Mouse (Mus musculus) layer of hippocampus, postnatal 25 days (tissue): ENCODE measurements around the gene Proser1. TPM values are rescaled to one million over a fixed set of nuclear protein-coding genes. Genes with fewer than 3 reads are reported as not detected.

Source experiments
- DNase-seq, 2 experiments: peaks; one replicate each; pipeline ENCODE4 v3.0.0; 2022; ENCODE audit warnings: mixed read lengths in 2 of 2, low spot score in 1 of 2; ENCODE audit errors: extremely low spot score in 1 of 2
- total RNA-seq, 2 experiments: library from RNA; stranded (reverse); gene quantifications; 2 replicates each; pipeline ENCODE4 v1.2.3; 2021

The Proser1 gene
- 10 to 100 TPM; 21.2 to 28.3 TPM for total RNA-seq

GRCm38 (mm10) chr3:53463046-53463764 lies at the start of gene Proser1, which contains the start of gene Nhlrc3:
Proser1 (plus strand) TSS chr3:53463666.
Nhlrc3 (minus strand) TSS chr3:53463332.
- DNase-seq, result peak; percentile 93 to 98

- DNase-seq, result no peak
Measured at GRCm38 (mm10) chr3:53413959-53414358, 49.5 kb upstream of the Proser1 start.

- DNase-seq, result no peak
Measured at GRCm38 (mm10) chr3:53416036-53416506, 47.4 kb upstream of the Proser1 start.

- no peak for DNase-seq
Measured at GRCm38 (mm10) chr3:53417701-53418100, 45.8 kb upstream of the Proser1 start.

- no peak for DNase-seq
Measured at GRCm38 (mm10) chr3:53421656-53422055, 41.8 kb upstream of the Proser1 start.

GRCm38 (mm10) chr3:53422691-53423090 lies 40.8 kb upstream of the Proser1 start:
- DNase-seq, result no peak

GRCm38 (mm10) chr3:53423576-53423975 lies 39.9 kb upstream of the Proser1 start:
- no peak for DNase-seq

GRCm38 (mm10) chr3:53434610-53435009 lies 28.9 kb upstream of the Proser1 start:
- no peak for DNase-seq

GRCm38 (mm10) chr3:53436550-53436949 lies 26.9 kb upstream of the Proser1 start:
- no peak for DNase-seq

GRCm38 (mm10) chr3:53445540-53445939 lies 17.9 kb upstream of the Proser1 start:
- no peak for DNase-seq

- DNase-seq, result no peak
Measured at GRCm38 (mm10) chr3:53446801-53447200, 16.7 kb upstream of the Proser1 start.

GRCm38 (mm10) chr3:53448208-53448607 lies 15.3 kb upstream of the Proser1 start:
- peak in 1 of 2 experiments; percentile 13 for DNase-seq

GRCm38 (mm10) chr3:53450666-53451065 lies 12.8 kb upstream of the Proser1 start:
- DNase-seq, result no peak

- DNase-seq, result no peak
Measured at GRCm38 (mm10) chr3:53452351-53452750, 11.1 kb upstream of the Proser1 start.

- DNase-seq, result no peak
Measured at GRCm38 (mm10) chr3:53453346-53453745, 10.1 kb upstream of the Proser1 start.

- no peak for DNase-seq
Measured at GRCm38 (mm10) chr3:53454005-53454404, 9.5 kb upstream of the Proser1 start.

GRCm38 (mm10) chr3:53454561-53454960 lies 8.9 kb upstream of the Proser1 start:
- no peak for DNase-seq

GRCm38 (mm10) chr3:53454984-53455383 lies 8.5 kb upstream of the Proser1 start:
- no peak for DNase-seq

- no peak for DNase-seq
Measured at GRCm38 (mm10) chr3:53457750-53458149, 5.7 kb upstream of the Proser1 start.

- DNase-seq, result no peak
Measured at GRCm38 (mm10) chr3:53460106-53460505, 3.4 kb upstream of the Proser1 start.

- DNase-seq, result no peak
Measured at GRCm38 (mm10) chr3:53462701-53463045, 793 bp upstream of the Proser1 start.

- DNase-seq, result no peak
Measured at GRCm38 (mm10) chr3:53463765-53464114, 274 bp downstream of the Proser1 start.
